Mouse (Mus musculus): ENCODE data around the gene Lrrc2.

DNA sequence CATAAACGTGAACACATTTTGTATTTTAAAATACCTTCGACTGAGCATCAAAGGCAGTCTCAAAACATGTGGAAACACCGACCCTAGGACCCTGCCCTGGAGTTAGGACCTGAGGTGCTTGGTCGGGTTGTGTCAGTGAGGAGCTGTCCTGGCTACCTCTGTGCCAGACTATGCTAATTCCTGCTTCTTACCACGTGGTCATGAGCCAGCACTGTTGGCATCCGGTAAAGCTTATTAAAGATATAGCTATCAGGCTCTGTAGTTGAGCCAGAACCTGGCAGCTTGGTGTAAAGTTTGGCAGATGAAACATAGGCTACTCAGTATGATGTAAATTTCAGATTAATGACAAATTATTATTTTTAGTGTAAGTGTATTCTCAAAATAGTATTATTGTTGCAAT is 1.1 kb downstream of the Lrrc2 start:
- no peak for TF ChIP-seq CTCF (IDR thresholded peaks at IDR 0.05; ENCODE audit: insufficient read depth, low read length)
- no peak for TF ChIP-seq POLR2A (IDR thresholded peaks at IDR 0.05; ENCODE audit: borderline replicate concordance, extremely low read depth, low read depth, low read length)
